9 mouse cellular contexts compared by ENCODE assay signal in genomic region chr5:34185051-34185580, GRCm38 (mm10). TPM values are rescaled to one million over a fixed set of nuclear protein-coding genes. Genes with fewer than 3 reads are reported as not detected.
A peak's percentile ranks its signal among the peaks of the same experiment; 100 is the strongest.
DNase-seq lines count a peak whose midpoint lies in the region; ATAC-seq lines count a peak whose summit lies in the region.
"Had no signal": no experiment of that assay in that cellular context is flagged by ENCODE, and none has a peak within 500 bp of the region (broad histone marks: within the 10 kb centered on the region; RNA-seq: fewer than 3 reads in every experiment).

No protein-coding gene starts in this region.

- no peak overlapping the region for H3K9ac ChIP-seq in heart, embryonic 14.5 days (ENCODE audit: low read length)
- H3K9ac ChIP-seq in midbrain, embryonic 16.5 days (ENCODE audit: low read depth, low read length), result peak overlapping the region; percentile 87; the same call in 1 of the 2 replicates

- no peak for ATAC-seq in heart, embryonic 14.5 days (ENCODE audit: insufficient number of reproducible peaks, insufficient read depth, low FRiP score, low read depth)
- ATAC-seq in midbrain, embryonic 16.5 days, result no peak
- ATAC-seq in erythroblast, adult 5-6 weeks (replicated peaks; ENCODE audit: low FRiP score, poor library complexity, severe bottlenecking), result no peak

- no peak overlapping the region; the same call in 1 of the 2 replicates for H3K4me3 ChIP-seq in heart, embryonic 10.5 days
- no peak overlapping the region for H3K4me3 ChIP-seq in heart, embryonic 14.5 days (ENCODE audit: control insufficient read depth in 1 of 2, insufficient read depth in 1 of 2, low read depth in 1 of 2, low read length in 2 of 2)
- H3K4me3 ChIP-seq in midbrain, embryonic 16.5 days (ENCODE audit: low read depth, low read length), result 0 out of 2 replicates have a peak overlapping the region, but pooled peaks have one; percentile 1

- H3K36me3 ChIP-seq in heart, embryonic 10.5 days, result peaks cover 24% of the 10 kb centered on the region
- peaks cover 19% of the 10 kb centered on the region for H3K36me3 ChIP-seq in heart, embryonic 14.5 days (ENCODE audit: control insufficient read depth, insufficient read depth, low read length)
- H3K36me3 ChIP-seq in midbrain, embryonic 16.5 days (ENCODE audit: control insufficient read depth, insufficient read depth, low read length), result peaks cover 3% of the 10 kb centered on the region; the same call in 1 of the 2 replicates

- H3K4me1 ChIP-seq in heart, embryonic 10.5 days, result peaks cover 64% of the 10 kb centered on the region
- H3K4me1 ChIP-seq in heart, embryonic 14.5 days (ENCODE audit: control insufficient read depth in 2 of 2, insufficient read depth in 2 of 2, low read length in 2 of 2), result peaks cover 42 to 57% of the 10 kb centered on the region in 2 experiments
- H3K4me1 ChIP-seq in midbrain, embryonic 16.5 days (ENCODE audit: control insufficient read depth, insufficient read depth, low read length), result peaks cover 36% of the 10 kb centered on the region

- H3K4me2 ChIP-seq in heart, embryonic 14.5 days (ENCODE audit: low read length), result peak overlapping the region; percentile 78; the same call in 1 of the 2 replicates
- H3K4me2 ChIP-seq in midbrain, embryonic 16.5 days (ENCODE audit: low read length), result peak overlapping the region; percentile 79

- DNase-seq in heart, embryonic 10.5 days (ENCODE audit: low spot score), result peak; percentile 72
- no peak for DNase-seq in heart, adult 18-20 months
- DNase-seq in ovary, adult 18-20 months (ENCODE audit: low spot score), result peak; percentile 0
- no peak for DNase-seq in ovary, postnatal 10 days (ENCODE audit: low spot score)
- DNase-seq in embryo, embryonic 10 days (ENCODE audit: low spot score), result no peak

- no peaks in the 10 kb centered on the region for H3K9me3 ChIP-seq in heart, embryonic 10.5 days
- H3K9me3 ChIP-seq in heart, embryonic 14.5 days (ENCODE audit: control insufficient read depth, low read length), result no peaks in the 10 kb centered on the region
- H3K9me3 ChIP-seq in midbrain, embryonic 16.5 days (replicated peaks; ENCODE audit: control insufficient read depth, low read length, poor library complexity, severe bottlenecking), result no peaks in the 10 kb centered on the region
- H3K9me3 ChIP-seq: G1E had no signal

- WGBS in heart, embryonic 10.5 days, result 86% methylated on average over 1 of the region's 1 CpGs
- WGBS in heart, embryonic 14.5 days, result 80% methylated on average over 1 of the region's 1 CpGs
- 85% methylated on average over 1 of the region's 1 CpGs for WGBS in midbrain, embryonic 16.5 days

- H3K27me3 ChIP-seq in heart, embryonic 10.5 days (ENCODE audit: insufficient read depth, poor library complexity, severe bottlenecking), result peaks cover 7% of the 10 kb centered on the region; the same call in 1 of the 2 replicates
- no peaks in the 10 kb centered on the region for H3K27me3 ChIP-seq in heart, embryonic 14.5 days (ENCODE audit: control insufficient read depth, insufficient read depth, low read length)
- no peaks in the 10 kb centered on the region for H3K27me3 ChIP-seq in midbrain, embryonic 16.5 days (ENCODE audit: control insufficient read depth, insufficient read depth, low read depth, low read length)

- H3K27ac ChIP-seq in heart, embryonic 10.5 days, result no peak overlapping the region
- no peak overlapping the region for H3K27ac ChIP-seq in heart, embryonic 14.5 days (replicated peaks in 1 of 2; ENCODE audit: control insufficient read depth in 1 of 2, insufficient read depth in 1 of 2, low read depth in 2 of 2, low read length in 2 of 2)
- no peak overlapping the region for H3K27ac ChIP-seq in midbrain, embryonic 16.5 days (ENCODE audit: low read length)

RNA-seq across cellular contexts. Expression of gene Mxd4, which starts 2.4 kb away (rescaled TPM):
- 21.6 and 22.5 TPM in 2 replicates for polyA plus RNA-seq in heart, embryonic 10.5 days (2016; fragmentation: Nextera tagmentation; extraction: Ambion mirVana)
- 10 to 100 TPM; 68.7 to 77.8 TPM for total RNA-seq in heart, adult 18-20 months (2021)
- polyA plus RNA-seq in heart, embryonic 14.5 days (2014; fragmentation: Nextera tagmentation; extraction: Ambion mirVana), result 33.2 and 34.2 TPM in 2 replicates
- polyA plus RNA-seq in midbrain, embryonic 16.5 days (2015; fragmentation: Nextera tagmentation; extraction: Ambion mirVana), result 32.0 and 33.9 TPM in 2 replicates
- total RNA-seq in erythroblast, adult 5-6 weeks (2015; ENCODE audit: low replicate concordance), result 7.7 and 10.6 TPM in 2 replicates
- total RNA-seq in erythroblast, adult 5-6 weeks (2017; ENCODE audit: low replicate concordance), result 3.8 and 5.4 TPM in 2 replicates

RNA-seq across cellular contexts. Expression of gene Haus3, which starts 15.8 kb away (rescaled TPM):
- polyA plus RNA-seq in heart, embryonic 10.5 days (2016; fragmentation: Nextera tagmentation; extraction: Ambion mirVana), result 32.8 and 43.0 TPM in 2 replicates
- total RNA-seq in heart, adult 18-20 months (2021), result 1 to 10 TPM; 5.3 TPM
- 18.4 and 20.0 TPM in 2 replicates for polyA plus RNA-seq in heart, embryonic 14.5 days (2014; fragmentation: Nextera tagmentation; extraction: Ambion mirVana)
- 10.5 and 14.4 TPM in 2 replicates for polyA plus RNA-seq in midbrain, embryonic 16.5 days (2015; fragmentation: Nextera tagmentation; extraction: Ambion mirVana)
- 18.2 and 44.4 TPM in 2 replicates for total RNA-seq in erythroblast, adult 5-6 weeks (2015; ENCODE audit: low replicate concordance)
- total RNA-seq in erythroblast, adult 5-6 weeks (2017; ENCODE audit: low replicate concordance), result 45.2 and 58.7 TPM in 2 replicates

RNA-seq across cellular contexts. Expression of gene Poln, which starts 15.9 kb away (rescaled TPM):
- polyA plus RNA-seq in heart, embryonic 10.5 days (2016; fragmentation: Nextera tagmentation; extraction: Ambion mirVana), result 0.23 and 0.64 TPM in 2 replicates
- 10 to 100 TPM; 10.9 to 13.0 TPM for total RNA-seq in heart, adult 18-20 months (2021)
- polyA plus RNA-seq in heart, embryonic 14.5 days (2014; fragmentation: Nextera tagmentation; extraction: Ambion mirVana), result 0.47 and 1.0 TPM in 2 replicates
- polyA plus RNA-seq in midbrain, embryonic 16.5 days (2015; fragmentation: Nextera tagmentation; extraction: Ambion mirVana), result 0.18 and 0.26 TPM in 2 replicates
- total RNA-seq in erythroblast, adult 5-6 weeks (2015; ENCODE audit: low replicate concordance), result 1.5 and 5.0 TPM in 2 replicates
- 1.3 and 1.7 TPM in 2 replicates for total RNA-seq in erythroblast, adult 5-6 weeks (2017; ENCODE audit: low replicate concordance)
- polyA plus RNA-seq: G1E had no signal

Comparison
In these comparisons a context has a peak if more than half of its experiments do, and no peak if none do; other contexts are left out.
1. DNase-seq: peak in heart, embryonic 10.5 days (single experiment) and ovary, adult 18-20 months (single experiment); none in heart, adult 18-20 months (0 of 2), ovary, postnatal 10 days (single experiment) and embryo, embryonic 10 days (single experiment).